Mouse (Mus musculus) spleen, adult 2 months (tissue): Measurements from ENCODE around the gene Pappa. TPM values are rescaled to one million over a fixed set of nuclear protein-coding genes. Genes with fewer than 3 reads are reported as not detected.

Experiments used
- DNase-seq, 2 experiments: peaks; one replicate each; pipeline versions ENCODE4 v3.0.0 to v3.0.0-alpha.2; 2012 to 2021; ENCODE audit warnings: low spot score in 2 of 2, low read depth in 1 of 2
- H3K27ac ChIP-seq: fragments of 200-500 bp; 2 replicates; pipeline ENCODE4 v1.5.1; 2012; ENCODE audit warnings: low read length, inconsistent platforms; ENCODE audit not compliant: insufficient read depth
- H3K27me3 ChIP-seq: fragments of 200-500 bp; 2 replicates; pipeline ENCODE4 v1.6.1; 2012; ENCODE audit warnings: mild to moderate bottlenecking, moderate library complexity, low read length, inconsistent platforms; ENCODE audit not compliant: control insufficient read depth, insufficient read depth
- H3K36me3 ChIP-seq: fragments of 200-500 bp; 2 replicates; pipeline ENCODE4 v1.6.1; 2012; ENCODE audit warnings: mild to moderate bottlenecking, low read length, inconsistent platforms; ENCODE audit not compliant: control insufficient read depth, insufficient read depth
- H3K4me1 ChIP-seq: fragments of 200-500 bp; 2 replicates; pipeline ENCODE4 v1.6.1; 2011; ENCODE audit warnings: inconsistent platforms; ENCODE audit not compliant: control insufficient read depth, insufficient read depth, insufficient read length
- H3K4me3 ChIP-seq: fragments of 200-500 bp; 2 replicates; pipeline ENCODE4 v1.5.1; 2011; ENCODE audit warnings: mild to moderate bottlenecking, inconsistent platforms; ENCODE audit not compliant: insufficient read depth, insufficient read length; ENCODE audit errors: extremely low read depth
- CTCF ChIP-seq: fragments of 200-500 bp; IDR thresholded peaks from 2 replicates; pipeline ENCODE4 v1.5.1; 2011; ENCODE audit warnings: mild to moderate bottlenecking, inconsistent platforms; ENCODE audit not compliant: insufficient read depth, insufficient read length, insufficient replicate concordance; ENCODE audit errors: extremely low read depth
- POLR2A ChIP-seq: fragments of 200-500 bp; IDR thresholded peaks from 2 replicates; pipeline ENCODE4 v1.6.1; 2011; ENCODE audit warnings: low read depth, low read length, inconsistent platforms
- WGBS: fragments of 180-500 bp; shearing (Covaris S2); methylation state at CpG from one replicate; pipeline ENCODE4 v1.1.7; 2018; 5-methylcytosine and 5-hydroxymethylcytosine counted together
- polyA plus RNA-seq: library from polyadenylated mRNA; depleted of rRNA; stranded (reverse); fragments of >200 nt; gene quantifications from 2 replicates; pipeline ENCODE4 v1.2.3, GENCODE M21; 2012

The Pappa gene
- polyA plus RNA-seq, 1 experiment = 0.22 TPM

DNA sequence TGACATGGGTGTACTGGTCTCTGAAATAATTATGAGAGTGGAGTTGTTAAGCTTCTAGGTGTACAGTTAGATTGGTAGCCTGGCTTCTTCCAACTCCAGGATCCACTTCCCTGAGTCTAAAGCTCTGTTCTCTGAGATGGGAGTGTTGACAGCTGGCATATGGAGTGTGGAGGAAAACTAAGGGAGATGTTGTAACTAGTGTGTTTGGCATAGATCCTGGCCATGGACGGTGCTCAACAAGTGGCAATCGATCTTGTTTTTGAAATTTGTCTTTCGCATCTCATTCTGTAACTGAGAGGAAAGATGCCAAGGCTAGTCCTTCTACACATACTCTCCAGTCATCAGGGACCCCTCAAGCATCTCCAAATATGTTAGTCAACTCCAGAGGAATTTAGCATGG is 248.8 kb downstream of the Pappa start:
- TF ChIP-seq POLR2A (no peak), CTCF (no peak)
- 95% methylated on average over 3 of the region's 3 CpGs for WGBS
- H3K36me3 ChIP-seq = no peaks in the 10 kb centered on the region
- H3K4me1 ChIP-seq = no peaks in the 10 kb centered on the region
- no peak overlapping the region for H3K27ac ChIP-seq
- H3K27me3 ChIP-seq = no peaks in the 10 kb centered on the region
- no peak overlapping the region for H3K4me3 ChIP-seq
- DNase-seq = no peak

DNA sequence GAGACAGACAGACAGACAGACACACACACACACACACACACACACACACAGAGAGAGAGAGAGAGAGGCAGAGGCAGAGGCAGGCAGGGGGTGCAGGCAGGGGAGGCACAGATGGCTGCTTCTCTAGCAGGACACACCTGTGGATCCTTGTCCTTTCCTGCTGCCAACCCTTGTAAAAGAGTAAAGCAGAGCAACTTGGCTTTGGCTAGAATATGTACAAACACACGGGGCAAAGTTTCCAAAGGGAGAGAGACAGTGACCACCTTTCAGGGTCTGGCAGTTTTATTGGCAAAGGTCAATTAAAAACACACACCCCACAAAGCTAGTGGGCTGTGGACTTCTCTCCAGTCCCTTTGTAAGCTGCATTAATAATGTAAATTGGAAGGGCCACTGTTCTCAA is 249.9 kb downstream of the Pappa start:
- TF ChIP-seq POLR2A (no peak), CTCF (no peak)
- Histone ChIP-seq H3K27me3 (no peaks in the 10 kb centered on the region), H3K4me3 (no peak overlapping the region), H3K4me1 (no peaks in the 10 kb centered on the region), H3K36me3 (no peaks in the 10 kb centered on the region), H3K27ac (no peak overlapping the region)
- WGBS = 36% methylated on average over 1 of the region's 1 CpGs
- no peak for DNase-seq

DNA sequence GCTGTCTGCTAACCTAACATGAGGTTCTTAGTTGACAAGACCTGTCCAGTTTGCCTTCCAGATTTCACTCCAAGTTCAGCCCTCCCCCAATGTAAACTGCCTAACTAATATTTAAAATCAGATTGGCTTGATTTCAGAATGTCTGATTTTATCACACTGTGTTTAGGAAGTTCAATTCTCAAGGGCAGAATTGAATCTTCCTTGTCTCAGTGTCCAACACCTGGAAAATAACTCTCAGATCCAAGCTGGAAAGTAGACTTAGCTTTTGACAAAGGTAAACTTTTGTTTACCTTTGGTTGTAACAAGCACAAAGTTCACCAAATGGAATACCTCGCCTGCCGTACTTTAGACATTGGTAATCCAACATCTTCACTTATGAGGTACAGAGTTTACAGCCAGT is 252.6 kb downstream of the Pappa start:
- no peak overlapping the region for H3K4me3 ChIP-seq
- no peak for DNase-seq
- H3K4me1 ChIP-seq = no peaks in the 10 kb centered on the region
- no peak overlapping the region for H3K27ac ChIP-seq
- TF ChIP-seq CTCF = no peak
- TF ChIP-seq POLR2A = no peak
- WGBS = 92% methylated on average over 2 of the region's 2 CpGs
- no peaks in the 10 kb centered on the region for H3K36me3 ChIP-seq
- H3K27me3 ChIP-seq = no peaks in the 10 kb centered on the region

DNA sequence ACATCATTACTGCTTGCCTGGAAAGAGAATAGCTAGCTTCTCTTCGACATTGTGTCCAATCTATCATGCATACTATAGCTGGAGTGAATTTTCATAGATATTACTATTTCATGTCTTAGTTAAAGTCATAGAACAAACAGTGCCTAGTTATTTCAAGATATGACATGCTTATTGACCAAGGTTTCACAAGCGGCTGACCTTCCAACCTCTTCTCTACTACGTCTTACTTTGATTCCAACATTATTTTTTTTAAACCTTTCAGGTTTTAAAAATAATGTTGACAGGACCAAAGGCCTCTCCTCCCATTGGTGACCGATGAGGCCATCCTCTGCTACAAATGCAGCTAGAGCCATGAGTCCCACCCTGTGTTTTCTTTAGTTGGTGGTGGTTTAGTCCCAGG is 255.5 kb downstream of the Pappa start:
- H3K27ac ChIP-seq = no peak overlapping the region
- no peak overlapping the region for H3K4me3 ChIP-seq
- no peaks in the 10 kb centered on the region for H3K36me3 ChIP-seq
- WGBS = 86% methylated on average over 4 of the region's 4 CpGs
- DNase-seq = no peak
- TF ChIP-seq CTCF (no peak), POLR2A (no peak)
- no peaks in the 10 kb centered on the region for H3K27me3 ChIP-seq
- H3K4me1 ChIP-seq = no peaks in the 10 kb centered on the region

DNA sequence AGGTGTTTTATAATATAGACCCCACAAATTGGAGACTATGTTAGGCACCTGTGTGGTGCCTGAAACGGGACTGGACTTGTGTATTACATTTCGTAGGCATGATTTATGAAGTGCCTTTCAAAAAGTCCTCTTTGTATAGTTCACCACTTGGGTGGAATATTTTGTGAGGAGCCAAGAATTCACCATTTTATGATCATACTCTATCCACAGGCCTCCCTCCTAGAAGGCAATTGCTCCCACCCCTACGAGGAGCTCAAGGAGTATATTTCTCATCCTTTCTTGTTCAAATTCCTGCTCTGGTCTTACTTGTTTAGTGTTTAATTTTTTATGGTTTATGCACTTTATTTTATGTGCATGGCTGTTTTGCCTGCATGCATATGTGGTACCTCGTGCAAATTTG is 259.1 kb downstream of the Pappa start:
- H3K27me3 ChIP-seq = no peaks in the 10 kb centered on the region
- 90% methylated on average over 4 of the region's 4 CpGs for WGBS
- TF ChIP-seq CTCF = no peak
- TF ChIP-seq POLR2A = no peak

DNA sequence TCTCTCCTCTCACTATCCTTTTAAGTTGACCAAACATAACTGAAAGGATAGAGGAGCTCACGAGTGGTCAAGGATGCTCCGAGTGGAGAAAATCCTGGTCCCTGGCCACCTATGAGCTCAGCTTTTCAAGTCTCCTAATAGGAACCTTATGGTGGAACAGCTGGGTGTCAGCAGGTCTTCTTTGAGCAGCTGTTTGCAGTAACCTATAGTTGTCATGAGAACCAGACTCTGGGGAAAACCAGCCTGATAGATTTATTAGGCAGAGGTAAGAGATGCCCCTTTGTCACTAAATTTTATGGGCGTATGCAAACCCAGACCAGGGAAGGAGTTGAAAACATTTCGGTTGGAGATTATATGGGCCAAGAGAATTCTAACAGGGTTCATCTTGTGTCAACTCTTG is 267.0 kb downstream of the Pappa start:
- no peak overlapping the region for H3K27ac ChIP-seq
- TF ChIP-seq CTCF = no peak
- no peak for TF ChIP-seq POLR2A
- no peaks in the 10 kb centered on the region for H3K27me3 ChIP-seq
- 87% methylated on average over 4 of the region's 4 CpGs for WGBS
- DNase-seq = no peak
- no peaks in the 10 kb centered on the region for H3K4me1 ChIP-seq
- H3K4me3 ChIP-seq = no peak overlapping the region
- no peaks in the 10 kb centered on the region for H3K36me3 ChIP-seq

More for the DNA sequence above, 259.1 kb downstream of the Pappa start:
- no peak overlapping the region for H3K27ac ChIP-seq
- H3K4me3 ChIP-seq = no peak overlapping the region
- DNase-seq = no peak
- H3K36me3 ChIP-seq = no peaks in the 10 kb centered on the region
- no peaks in the 10 kb centered on the region for H3K4me1 ChIP-seq

DNA sequence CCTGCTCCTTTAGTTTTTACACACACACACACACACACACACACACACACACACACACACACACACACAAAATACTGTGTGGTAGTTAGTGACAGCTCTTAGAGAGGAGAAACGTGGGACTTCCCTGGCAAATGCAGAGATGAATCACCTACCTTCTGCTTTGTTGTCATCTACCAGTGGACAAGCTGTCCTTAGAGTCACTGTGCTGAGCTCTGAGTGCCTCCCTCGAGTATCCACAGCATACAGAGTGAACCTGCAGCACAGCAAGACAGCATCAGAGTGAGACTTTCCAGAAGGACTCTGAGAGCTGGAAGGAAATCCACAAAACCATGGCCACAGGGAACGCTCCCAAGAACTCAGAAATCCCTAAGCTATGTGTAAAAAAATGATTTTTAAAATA is 272.8 kb downstream of the Pappa start:
- H3K4me3 ChIP-seq = no peak overlapping the region
- H3K36me3 ChIP-seq = no peaks in the 10 kb centered on the region
- 62% methylated on average over 3 of the region's 3 CpGs for WGBS
- no peak for DNase-seq
- no peaks in the 10 kb centered on the region for H3K27me3 ChIP-seq
- TF ChIP-seq POLR2A (no peak), CTCF (no peak)
- no peaks in the 10 kb centered on the region for H3K4me1 ChIP-seq
- H3K27ac ChIP-seq = no peak overlapping the region
